Comparison of ENCODE assay signal across 9 mouse cellular contexts in genomic region chr11:11557173-11557967, GRCm38 (mm10).
DNase-seq lines count a peak whose midpoint lies in the region; ATAC-seq and TF ChIP-seq lines count a peak whose summit lies in the region.
"Had no signal": no experiment of that assay in that cellular context is flagged by ENCODE, and none has a peak within 500 bp of the region (broad histone marks: within the 10 kb centered on the region; RNA-seq: fewer than 3 reads in every experiment).

No protein-coding gene starts in this region.

- H3K27ac ChIP-seq in gastrocnemius, adult 2 months: no peak overlapping the region
- H3K27ac ChIP-seq in layer of hippocampus, adult 2 months: no peak overlapping the region
- H3K27ac ChIP-seq: lung, embryonic 15.5 days had no signal

- DNase-seq in gastrocnemius, adult 2 months: peak; percentile 61
- DNase-seq in gastrocnemius, postnatal 25 days: no peak
- peak; percentile 53 for DNase-seq in brain, adult 2 months (ENCODE audit: low read depth, low spot score)
- peak; percentile 39 for DNase-seq in forelimb bud, embryonic 11.5 days (ENCODE audit: low read depth, low spot score)
- peak in 1 of 2 experiments; percentile 44 for DNase-seq in layer of hippocampus, adult 2 months (ENCODE audit: low spot score in 2 of 2)
- peak; percentile 71 for DNase-seq in lung, postnatal 25 days (ENCODE audit: low spot score)
- peak; percentile 69 to 80 for DNase-seq in spleen, postnatal 14 days (ENCODE audit: low spot score in 2 of 2)

- H3K4me3 ChIP-seq in gastrocnemius, adult 2 months: no peak overlapping the region
- no peak overlapping the region for H3K4me3 ChIP-seq in layer of hippocampus, adult 2 months
- H3K4me3 ChIP-seq: lung, embryonic 15.5 days had no signal

- ATAC-seq in CD4-positive, CD25-positive, alpha-beta regulatory T cell, adult 4 months: peak; percentile 75

- TF ChIP-seq CTCF in gastrocnemius, adult 2 months (IDR thresholded peaks at IDR 0.05): peak; percentile 83
- TF ChIP-seq CTCF in layer of hippocampus, adult 2 months (conservative IDR thresholded peaks at IDR 0.05): peak; percentile 89

- intact Hi-C loops in gastrocnemius, adult 2 months (cut with DNase I): loop anchor here (1.0 kb wide), 1 partner anchor 230 kb away; no protein-coding TSS in a partner anchor
